18 mouse cellular contexts compared by ENCODE assay signal in genomic region chr11:69297799-69298198, GRCm38 (mm10). TPM values are rescaled to one million over a fixed set of nuclear protein-coding genes. Genes with fewer than 3 reads are reported as not detected.
"Had no signal": no experiment of that assay in that cellular context is flagged by ENCODE, and none has a peak within 500 bp of the region (broad histone marks: within the 10 kb centered on the region; RNA-seq: fewer than 3 reads in every experiment).

No protein-coding gene starts in this region.

- H3K4me1 ChIP-seq: midbrain, embryonic 12.5 days; neural tube, embryonic 13.5 days; neural tube, embryonic 15.5 days had no signal

- H3K27ac ChIP-seq: midbrain, embryonic 12.5 days; neural tube, embryonic 13.5 days; neural tube, embryonic 15.5 days had no signal

- H3K27me3 ChIP-seq: midbrain, embryonic 12.5 days; neural tube, embryonic 13.5 days; neural tube, embryonic 15.5 days had no signal

- H3K4me2 ChIP-seq: lung, embryonic 14.5 days; midbrain, embryonic 12.5 days; neural tube, embryonic 13.5 days; neural tube, embryonic 15.5 days had no signal

- DNase-seq: lung, adult 18-20 months; lung, embryonic 14.5 days; lung, postnatal 10 days; lung, postnatal 4 days; midbrain, embryonic 14.5 days; retina, postnatal 1 day; right cerebral cortex, postnatal 14 days; right cerebral cortex, postnatal 4 days; spleen, adult 18-20 months; thymus, postnatal 14 days; thymus, postnatal 36 days had no signal

- H3K4me3 ChIP-seq: midbrain, embryonic 10.5 days; midbrain, embryonic 12.5 days; myocyte; neural tube, embryonic 13.5 days; neural tube, embryonic 15.5 days had no signal

- H3K9ac ChIP-seq: lung, embryonic 14.5 days; midbrain, embryonic 12.5 days; neural tube, embryonic 13.5 days; neural tube, embryonic 15.5 days had no signal

- H3K9me3 ChIP-seq: midbrain, embryonic 10.5 days; midbrain, embryonic 12.5 days; neural tube, embryonic 13.5 days; neural tube, embryonic 15.5 days had no signal

- ATAC-seq: midbrain, embryonic 16.5 days had no signal

RNA-seq across cellular contexts. Expression of gene Kcnab3, which starts 28.3 kb away (rescaled TPM):
- total RNA-seq: megakaryocyte-erythroid progenitor cell, adult 5-6 weeks had no signal
